Mouse (Mus musculus) stomach, postnatal 0 days (tissue): ENCODE results near the gene Nfe2l2.

Experiments used
- CTCF ChIP-seq: IDR thresholded peaks from 2 replicates; pipeline ENCODE4 v1.5.1; 2016; ENCODE audit warnings: antibody characterized with exemption, low read depth, mild to moderate bottlenecking, moderate library complexity
- EP300 ChIP-seq: optimal IDR thresholded peaks from 2 replicates; pipeline ENCODE3; 2016; ENCODE audit warnings: antibody characterized with exemption

DNA sequence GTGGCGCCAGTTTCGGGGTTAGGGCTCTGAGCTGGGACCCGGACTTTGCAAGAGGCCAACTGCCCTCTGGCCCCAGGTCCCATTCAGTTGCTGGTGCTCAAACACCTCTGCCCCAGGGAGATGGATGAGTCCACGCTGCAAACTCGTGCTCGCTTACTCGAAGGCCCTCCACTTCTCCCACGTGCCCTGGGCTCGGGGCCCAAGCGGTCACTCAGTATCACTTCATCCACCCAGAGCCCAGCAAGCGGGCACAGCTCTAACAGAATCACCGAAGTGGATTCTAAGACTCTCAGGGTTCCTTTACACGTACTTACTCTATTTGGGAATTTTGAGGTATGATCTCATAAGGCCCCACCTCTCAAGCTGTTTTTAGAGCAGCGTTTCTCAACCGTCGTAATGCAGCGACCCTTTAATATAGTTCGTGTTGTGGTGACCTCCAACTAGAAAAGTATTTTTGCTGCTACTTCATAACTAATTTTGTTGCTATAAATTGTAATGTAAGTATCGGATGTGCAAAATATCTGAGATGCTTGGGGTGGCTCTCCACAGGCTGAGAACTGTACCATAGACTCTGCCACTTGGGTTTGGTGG is 816 bp upstream of the Nfe2l2 start:
- no peak for TF ChIP-seq CTCF
- no peak for TF ChIP-seq EP300
